Mouse (Mus musculus) natural killer cell, adult 2 months (primary cell): Measurements from ENCODE around the gene Thrb.

Source experiments
- DNase-seq, 2 experiments: peaks; one replicate each; pipeline ENCODE4 v3.0.0; 2022; ENCODE audit warnings: low spot score in 2 of 2

Gene Thrb

GRCm38 (mm10) chr14:17784207-17784806 is 124.2 kb downstream of the Thrb start:
- no peak for DNase-seq

- no peak for DNase-seq
These were observed 125.3 kb downstream of the Thrb start for GRCm38 (mm10) chr14:17785370-17785769.

GRCm38 (mm10) chr14:17786249-17786648 is 126.2 kb downstream of the Thrb start:
- DNase-seq: no peak

- no peak for DNase-seq
These were observed 144.0 kb downstream of the Thrb start for GRCm38 (mm10) chr14:17803934-17804602.

- no peak for DNase-seq
These were observed 151.0 kb downstream of the Thrb start for GRCm38 (mm10) chr14:17811051-17811450.

GRCm38 (mm10) chr14:17812414-17812813 is 152.4 kb downstream of the Thrb start:
- no peak for DNase-seq

GRCm38 (mm10) chr14:17815103-17815502 is 155.0 kb downstream of the Thrb start:
- DNase-seq: no peak

GRCm38 (mm10) chr14:17818086-17818485 is 158.0 kb downstream of the Thrb start:
- DNase-seq: no peak

GRCm38 (mm10) chr14:17822754-17823153 is 162.7 kb downstream of the Thrb start:
- DNase-seq: no peak

GRCm38 (mm10) chr14:17827401-17827800 is 167.3 kb downstream of the Thrb start:
- DNase-seq: no peak

- DNase-seq: no peak
These were observed 175.7 kb downstream of the Thrb start for GRCm38 (mm10) chr14:17835738-17836137.

GRCm38 (mm10) chr14:17836766-17837165 is 176.7 kb downstream of the Thrb start:
- DNase-seq: no peak

- DNase-seq: no peak
These were observed 185.1 kb downstream of the Thrb start for GRCm38 (mm10) chr14:17845003-17845697.

GRCm38 (mm10) chr14:17845871-17846270 is 185.8 kb downstream of the Thrb start:
- no peak for DNase-seq

GRCm38 (mm10) chr14:17846700-17847099 is 186.6 kb downstream of the Thrb start:
- DNase-seq: no peak

GRCm38 (mm10) chr14:17847211-17847610 is 187.2 kb downstream of the Thrb start:
- DNase-seq: no peak

GRCm38 (mm10) chr14:17850355-17850754 is 190.3 kb downstream of the Thrb start:
- no peak for DNase-seq

GRCm38 (mm10) chr14:17852236-17852635 is 192.2 kb downstream of the Thrb start:
- no peak for DNase-seq

- DNase-seq: no peak
These were observed 199.8 kb downstream of the Thrb start for GRCm38 (mm10) chr14:17859790-17860385.

- no peak for DNase-seq
These were observed 202.6 kb downstream of the Thrb start for GRCm38 (mm10) chr14:17862651-17863050.

GRCm38 (mm10) chr14:17863701-17864320 is 203.8 kb downstream of the Thrb start:
- DNase-seq: no peak

- no peak for DNase-seq
These were observed 208.3 kb downstream of the Thrb start for GRCm38 (mm10) chr14:17868326-17868725.
